Mouse (Mus musculus): Measurements from ENCODE around the gene Plekhj1.
A peak's percentile ranks its signal among the peaks of the same experiment; 100 is the strongest.

Plekhj1 gene

GRCm38 (mm10) chr10:80806341-80807056 is 8.1 kb upstream of the Plekhj1 start:
- DNase-seq (ENCODE audit: extremely low read depth, low read depth, low spot score): no peak

GRCm38 (mm10) chr10:80805925-80806324 is 7.5 kb upstream of the Plekhj1 start:
- no peak for DNase-seq (ENCODE audit: extremely low read depth, low read depth, low spot score)

GRCm38 (mm10) chr10:80805322-80805721 is 6.9 kb upstream of the Plekhj1 start:
- no peak for DNase-seq (ENCODE audit: extremely low read depth, low read depth, low spot score)

GRCm38 (mm10) chr10:80804916-80805315 is 6.5 kb upstream of the Plekhj1 start, which contains the start of gene Amh:
TSS of gene Amh (plus strand) at chr10:80805243.
- no peak for DNase-seq (ENCODE audit: extremely low read depth, low read depth, low spot score)

- DNase-seq (ENCODE audit: extremely low read depth, low read depth, low spot score): no peak
Observed at GRCm38 (mm10) chr10:80804340-80804739, 5.9 kb upstream of the Plekhj1 start.

GRCm38 (mm10) chr10:80802996-80803395 is 4.6 kb upstream of the Plekhj1 start:
- no peak for DNase-seq (ENCODE audit: extremely low read depth, low read depth, low spot score)

- DNase-seq (ENCODE audit: extremely low read depth, low read depth, low spot score): no peak
Observed at GRCm38 (mm10) chr10:80802204-80802912, 3.9 kb upstream of the Plekhj1 start.

GRCm38 (mm10) chr10:80799070-80799566 is 692 bp upstream of the Plekhj1 start:
- no peak for DNase-seq (ENCODE audit: extremely low read depth, low read depth, low spot score)

GRCm38 (mm10) chr10:80797186-80798149 is 958 bp downstream of the Plekhj1 start:
- no peak for DNase-seq (ENCODE audit: extremely low read depth, low read depth, low spot score)

GRCm38 (mm10) chr10:80796307-80796848 is 2.0 kb downstream of the Plekhj1 start:
- DNase-seq (ENCODE audit: extremely low read depth, low read depth, low spot score): no peak

- DNase-seq (ENCODE audit: extremely low read depth, low read depth, low spot score): no peak
Observed at GRCm38 (mm10) chr10:80794750-80795149, 3.7 kb downstream of the Plekhj1 start.

- no peak for DNase-seq (ENCODE audit: extremely low read depth, low read depth, low spot score)
Observed at GRCm38 (mm10) chr10:80793803-80794202, 4.6 kb downstream of the Plekhj1 start.

GRCm38 (mm10) chr10:80793033-80793784 is 5.2 kb downstream of the Plekhj1 start:
- no peak for DNase-seq (ENCODE audit: extremely low read depth, low read depth, low spot score)

GRCm38 (mm10) chr10:80792175-80793032 is 6.0 kb downstream of the Plekhj1 start:
- peak; percentile 62 for DNase-seq (ENCODE audit: extremely low read depth, low read depth, low spot score)

- no peak for DNase-seq (ENCODE audit: extremely low read depth, low read depth, low spot score)
Observed at GRCm38 (mm10) chr10:80791476-80792174, 6.8 kb downstream of the Plekhj1 start.

GRCm38 (mm10) chr10:80790761-80791404 is 7.5 kb downstream of the Plekhj1 start:
- no peak for DNase-seq (ENCODE audit: extremely low read depth, low read depth, low spot score)

- no peak for DNase-seq (ENCODE audit: extremely low read depth, low read depth, low spot score)
Observed at GRCm38 (mm10) chr10:80787517-80787916, 10.9 kb downstream of the Plekhj1 start.

- no peak for DNase-seq (ENCODE audit: extremely low read depth, low read depth, low spot score)
Observed at GRCm38 (mm10) chr10:80785963-80786362, 12.5 kb downstream of the Plekhj1 start.

Data from fat pad, adult 2 months (tissue).